Mouse (Mus musculus) B cell, adult 67 days (primary cell): Measurements from ENCODE around the gene Gm11559. TPM values are rescaled to one million over a fixed set of nuclear protein-coding genes. Genes with fewer than 3 reads are reported as not detected.

Source experiments
- total RNA-seq, 2 experiments: library from RNA; stranded (reverse); gene quantifications; 4 replicates each; pipeline ENCODE4 v1.2.4; 2023

The Gm11559 gene
- total RNA-seq, result not detected

GRCm38 (mm10) chr11:99864176-99864575 lies at the start of gene Gm11559:
Gene Gm11559, plus strand, starts transcription at chr11:99864476.

GRCm38 (mm10) chr11:99815566-99815965 lies 48.7 kb upstream of the Gm11559 start, which contains the start of gene Gm11564:
Gene Gm11564, minus strand, starts transcription at chr11:99815666.

GRCm38 (mm10) chr11:99837966-99838365 lies 26.3 kb upstream of the Gm11559 start, which contains the start of gene 2300003K06Rik:
Gene 2300003K06Rik, minus strand, starts transcription at chr11:99838066.

GRCm38 (mm10) chr11:99851508-99851907 lies 12.8 kb upstream of the Gm11559 start, which contains the start of gene Krtap4-16:
Gene Krtap4-16, minus strand, starts transcription at chr11:99851608.

GRCm38 (mm10) chr11:99857617-99858016 lies 6.7 kb upstream of the Gm11559 start, which contains the start of gene Gm11568:
Gene Gm11568, plus strand, starts transcription at chr11:99857917.

GRCm38 (mm10) chr11:99873089-99873488 lies 8.8 kb downstream of the Gm11559 start, which contains the start of gene Krtap9-1:
Gene Krtap9-1, plus strand, starts transcription at chr11:99873389.

GRCm38 (mm10) chr11:99878887-99879286 lies 14.6 kb downstream of the Gm11559 start, which contains the start of gene Gm11567:
Gene Gm11567, plus strand, starts transcription at chr11:99879187.

GRCm38 (mm10) chr11:99907620-99908019 lies 43.3 kb downstream of the Gm11559 start, which contains the start of gene Krtap31-1:
Gene Krtap31-1, plus strand, starts transcription at chr11:99907920.

GRCm38 (mm10) chr11:99914451-99914850 lies 50.2 kb downstream of the Gm11559 start, which contains the start of gene Gm11565:
Gene Gm11565, plus strand, starts transcription at chr11:99914751.

Other genes with a start within 250 kb of the Gm11559 start
- not detected for gene Krtap2-4, start 249.6 kb upstream of the Gm11559 start, total RNA-seq
- not detected for gene Gm11562, start 244.0 kb upstream of the Gm11559 start, total RNA-seq
- not detected for gene Krtap4-1, start 236.2 kb upstream of the Gm11559 start, total RNA-seq
- not detected for gene Krtap4-2, start 229.4 kb upstream of the Gm11559 start, total RNA-seq
- gene Krtap4-7, start 220.4 kb upstream of the Gm11559 start, total RNA-seq, result not detected
- gene Gm11555, start 214.2 kb upstream of the Gm11559 start, total RNA-seq, result not detected
- not detected for gene Gm11563, start 205.5 kb upstream of the Gm11559 start, total RNA-seq
- not detected for gene Krtap4-6, start 198.5 kb upstream of the Gm11559 start, total RNA-seq
- not detected for gene Gm14190, start 173.7 kb upstream of the Gm11559 start, total RNA-seq
- gene Gm14180, start 130.2 kb upstream of the Gm11559 start, total RNA-seq, result not detected
- gene Gm11595, start 91.6 kb upstream of the Gm11559 start, total RNA-seq, result not detected
- gene Krtap4-8, start 83.8 kb upstream of the Gm11559 start, total RNA-seq, result not detected
- not detected for gene Krtap4-9, start 79.3 kb upstream of the Gm11559 start, total RNA-seq
- not detected for gene Gm11596, start 71.0 kb upstream of the Gm11559 start, total RNA-seq
- gene Gm11569, start 65.5 kb upstream of the Gm11559 start, total RNA-seq, result not detected
- not detected for gene Gm11554, start 60.0 kb upstream of the Gm11559 start, total RNA-seq
- not detected for gene Krtap4-13, start 54.6 kb upstream of the Gm11559 start, total RNA-seq
- gene Gm11564, start 48.8 kb upstream of the Gm11559 start, total RNA-seq, result not detected
- not detected for gene 2300003K06Rik, start 26.4 kb upstream of the Gm11559 start, total RNA-seq
- not detected for gene Krtap4-16, start 12.9 kb upstream of the Gm11559 start, total RNA-seq
- not detected for gene Gm11568, start 6.6 kb upstream of the Gm11559 start, total RNA-seq
- not detected for gene Krtap9-1, start 8.9 kb downstream of the Gm11559 start, total RNA-seq
- not detected for gene Gm11567, start 14.7 kb downstream of the Gm11559 start, total RNA-seq
- not detected for gene Krtap31-1, start 43.4 kb downstream of the Gm11559 start, total RNA-seq
- not detected for gene Gm11565, start 50.3 kb downstream of the Gm11559 start, total RNA-seq
- not detected for gene Krtap31-2, start 71.8 kb downstream of the Gm11559 start, total RNA-seq
- not detected for gene Krtap9-5, start 84.0 kb downstream of the Gm11559 start, total RNA-seq
- gene Krtap29-1, start 114.6 kb downstream of the Gm11559 start, total RNA-seq, result not detected
- gene Krtap16-1, start 122.1 kb downstream of the Gm11559 start, total RNA-seq, result not detected
- not detected for gene Krtap17-1, start 129.5 kb downstream of the Gm11559 start, total RNA-seq
- gene Krt33a, start 151.7 kb downstream of the Gm11559 start, total RNA-seq, result not detected
- gene Krt33b, start 165.4 kb downstream of the Gm11559 start, total RNA-seq, result not detected
- gene Krt34, start 177.1 kb downstream of the Gm11559 start, total RNA-seq, result not detected
- not detected for gene Krt31, start 186.1 kb downstream of the Gm11559 start, total RNA-seq
- gene Krt32, start 223.8 kb downstream of the Gm11559 start, total RNA-seq, result not detected
- not detected for gene Krt35, start 231.8 kb downstream of the Gm11559 start, total RNA-seq
- gene Krt36, start 241.2 kb downstream of the Gm11559 start, total RNA-seq, result not detected